Mouse (Mus musculus): ENCODE data around the gene Arpp19. TPM values are rescaled to one million over a fixed set of nuclear protein-coding genes. Genes with fewer than 3 reads are reported as not detected.

Gene Arpp19
- total RNA-seq, 2 experiments from 2014 or later = 280 to 339 TPM

DNA sequence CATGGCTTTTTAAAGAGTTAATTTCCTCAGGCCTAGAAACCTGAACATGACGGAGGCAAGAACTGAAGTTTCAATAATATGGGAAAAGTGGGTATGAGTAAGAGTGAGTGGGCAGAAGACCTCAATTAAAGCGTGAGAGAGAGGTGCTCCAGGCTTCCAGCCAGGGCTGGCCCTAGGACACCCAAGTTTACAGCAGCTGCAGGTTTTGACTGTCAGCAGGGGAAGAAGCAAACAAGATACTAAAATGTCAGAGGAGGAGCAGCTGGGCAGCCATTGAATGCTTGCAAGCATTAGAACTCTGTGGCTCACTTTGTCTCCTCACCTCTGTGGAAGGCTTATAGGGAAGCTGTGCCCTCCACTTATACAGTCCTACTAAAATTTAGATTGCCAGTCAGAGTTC is 50.4 kb downstream of the Arpp19 start:
- intact Hi-C loops (cut with DNase I) = no loop called here
- no peak for DNase-seq (ENCODE audit: low spot score in 2 of 2)

DNA sequence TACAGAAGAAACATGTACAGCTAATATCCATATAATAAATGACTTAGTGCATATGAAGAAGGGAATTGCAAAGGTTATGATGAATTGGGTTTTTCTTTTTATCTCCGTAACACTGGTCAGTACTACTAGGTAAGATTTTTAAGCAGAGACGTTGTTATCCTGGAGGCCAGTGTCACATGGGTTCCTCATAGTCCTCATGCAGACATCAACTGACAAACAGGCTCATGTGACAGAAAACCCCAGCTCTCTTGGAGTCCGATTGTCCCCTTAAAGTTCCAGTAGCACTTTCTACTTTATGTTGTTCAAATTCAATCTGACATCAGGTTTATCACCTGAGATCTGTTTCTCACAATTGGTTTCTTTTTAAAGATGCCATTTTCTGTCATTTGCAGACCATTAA is 51.9 kb downstream of the Arpp19 start:
- intact Hi-C loops (cut with DNase I) = no loop called here
- no peak for DNase-seq (ENCODE audit: low spot score in 2 of 2)

DNA sequence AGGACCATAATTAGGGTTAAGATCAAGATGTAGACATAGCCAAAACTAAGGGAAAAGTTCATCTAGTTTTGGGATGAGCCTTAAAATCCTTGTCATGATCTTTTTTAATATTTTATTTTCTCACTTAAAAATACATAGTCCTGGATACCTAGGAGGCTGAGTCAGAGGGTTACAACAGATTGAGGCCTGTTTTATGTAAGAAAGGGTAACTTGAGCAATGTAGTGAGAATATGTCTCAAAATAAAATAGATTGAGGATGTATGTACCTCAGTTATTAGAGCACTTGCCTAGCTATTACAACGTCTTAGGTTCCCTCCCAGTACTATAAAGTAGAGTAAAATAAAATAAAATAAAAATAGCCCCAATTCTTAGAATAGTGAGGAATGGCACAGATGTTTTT is 54.7 kb downstream of the Arpp19 start:
- intact Hi-C loops (cut with DNase I) = no loop called here
- DNase-seq (ENCODE audit: low spot score in 2 of 2) = no peak

DNA sequence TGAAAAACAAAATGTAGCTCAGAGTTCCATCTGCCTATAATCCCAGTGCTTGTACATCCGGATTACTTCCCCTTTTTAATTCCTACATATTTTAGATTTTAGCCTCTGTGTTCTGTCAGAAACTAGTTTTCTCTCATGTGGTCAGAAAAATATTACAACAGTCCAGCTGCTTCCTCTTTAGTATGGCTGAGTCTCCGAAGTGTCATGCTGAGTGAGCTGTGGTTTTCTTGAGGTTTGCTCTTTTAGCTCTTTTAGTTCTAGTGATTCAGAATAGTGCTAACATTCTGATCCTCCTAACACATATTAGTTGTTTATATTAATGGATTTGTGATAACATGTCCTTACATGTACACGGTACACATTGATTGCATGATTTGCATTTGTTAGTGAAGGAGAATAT is 57.3 kb downstream of the Arpp19 start:
- no peak for DNase-seq (ENCODE audit: low spot score in 2 of 2)
- intact Hi-C loops (cut with DNase I) = no loop called here

DNA sequence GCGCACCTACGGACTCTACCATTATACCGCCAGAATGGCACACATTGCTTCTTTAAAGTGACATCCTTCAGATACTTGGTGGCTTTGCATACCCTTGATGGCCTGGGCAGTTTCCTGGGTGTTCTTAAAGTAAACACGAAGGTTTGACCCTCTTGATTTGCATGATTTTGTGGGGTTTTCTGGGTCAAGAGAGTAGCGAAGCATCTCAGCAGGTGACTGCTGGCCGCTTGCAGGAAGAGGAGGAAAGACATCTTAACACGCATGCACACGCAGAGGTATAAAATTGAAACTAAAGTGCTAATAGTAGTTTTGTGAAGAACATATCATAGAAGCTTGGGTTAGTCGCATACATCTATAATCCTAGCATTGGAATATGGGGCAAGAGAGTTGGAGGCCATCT is 61.5 kb downstream of the Arpp19 start:
- intact Hi-C loops (cut with DNase I) = no loop called here

DNA sequence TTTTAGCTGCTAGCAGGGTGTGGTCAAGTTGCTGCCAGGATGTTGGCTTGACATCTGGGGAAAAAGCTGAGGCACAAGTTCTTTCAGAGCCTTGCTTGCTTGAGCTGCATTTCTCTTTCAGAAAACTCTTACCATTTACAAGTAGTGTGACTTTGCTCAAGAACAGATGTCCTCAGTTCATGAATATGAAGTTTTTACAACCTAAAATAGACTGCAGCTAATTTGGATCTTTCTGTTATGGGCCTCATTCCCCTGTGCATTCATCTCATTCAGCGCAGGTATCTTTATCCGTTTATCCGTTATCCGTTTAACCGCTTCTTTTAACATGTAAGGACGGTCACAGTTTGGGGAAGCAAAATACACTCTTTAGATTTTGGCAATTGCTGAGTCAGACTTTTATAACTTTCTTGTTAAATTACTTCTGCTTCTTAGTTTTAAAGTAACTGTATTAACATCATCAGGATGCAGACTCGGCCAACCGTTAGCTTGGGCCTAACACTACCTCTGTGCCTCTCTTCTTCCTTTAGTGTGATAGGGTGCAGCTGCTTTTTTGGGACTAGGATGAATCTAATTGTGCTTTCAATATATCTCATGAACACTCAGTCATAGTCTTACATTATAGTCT is 62.9 kb downstream of the Arpp19 start:
- DNase-seq (ENCODE audit: low spot score in 2 of 2) = peak in 1 of 2 experiments; percentile 31
- intact Hi-C loops (cut with DNase I) = no loop called here

More for the DNA sequence above, 61.5 kb downstream of the Arpp19 start:
- DNase-seq (ENCODE audit: low spot score in 2 of 2) = no peak

DNA sequence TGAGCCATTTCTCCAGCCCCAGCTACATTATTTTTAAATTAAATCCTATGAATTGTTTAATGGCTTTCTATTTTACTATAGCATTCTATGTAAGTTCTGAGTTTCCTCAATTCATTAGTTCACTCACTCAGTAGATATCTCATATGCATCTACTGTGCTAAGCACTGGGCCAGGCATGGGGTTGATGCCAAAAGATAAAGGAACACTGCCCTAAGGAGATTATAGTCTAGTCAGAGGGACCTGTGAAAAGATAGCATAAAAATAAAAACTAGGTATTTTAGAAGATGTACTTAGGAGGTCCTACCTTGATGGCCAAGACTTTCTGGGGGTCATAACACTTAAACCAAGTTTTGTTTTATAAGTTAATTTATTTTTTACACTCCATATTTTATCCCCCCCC is 64.7 kb downstream of the Arpp19 start:
- no peak for DNase-seq (ENCODE audit: low spot score in 2 of 2)
- intact Hi-C loops (cut with DNase I) = no loop called here

Other genes with a start within 250 kb of the Arpp19 start
- under 1 TPM in 1 of 2 experiments, not detected in 1; 0.08 TPM for gene Onecut1, start 175.7 kb upstream of the Arpp19 start, total RNA-seq (2021)
- 10 to 100 TPM; 34.2 to 37.3 TPM for gene Fam214a, start 84.7 kb upstream of the Arpp19 start, total RNA-seq (2021)
- 100 to 1,000 TPM; 256 TPM for gene Myo5a, start 33.4 kb downstream of the Arpp19 start, total RNA-seq (2021)
- 1 to 10 TPM; 1.9 to 4.0 TPM for gene Myo5c, start 194.4 kb downstream of the Arpp19 start, total RNA-seq (2021)

Data from left cerebral cortex, postnatal 14 days (tissue).